Mouse (Mus musculus): ENCODE measurements around the gene Gm14632. TPM values are rescaled to one million over a fixed set of nuclear protein-coding genes. Genes with fewer than 3 reads are reported as not detected.
"Not testable (repeated sequence)": the region's sequence is repeated elsewhere in the genome, so short reads cannot be mapped to it uniquely, and the experiment has no call there.

The Gm14632 gene
- total RNA-seq (2015; ENCODE audit: low replicate concordance) = not detected in 2 replicates
- total RNA-seq (2017; ENCODE audit: low replicate concordance) = not detected in 2 replicates

DNA sequence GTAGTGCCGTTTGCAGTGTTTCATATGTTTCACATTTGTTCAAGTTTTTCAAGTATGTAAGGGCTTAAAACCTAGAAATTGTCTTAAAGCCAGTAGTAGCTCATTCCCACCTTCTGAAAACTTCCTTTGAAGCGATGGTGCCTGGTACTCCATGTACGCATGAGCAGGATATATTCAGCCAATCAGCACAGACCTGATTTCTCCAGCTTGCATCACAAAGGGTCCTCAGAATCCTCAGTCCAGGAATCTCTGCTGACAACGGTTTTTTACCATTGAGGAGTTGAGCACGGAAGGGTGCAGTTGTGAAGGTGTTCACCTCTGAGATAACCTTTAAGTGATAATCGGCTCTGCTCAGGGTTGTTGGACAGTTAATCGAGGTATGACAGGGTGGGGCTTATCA lies at the start of gene Gm14632:
Gene Gm14632 (plus strand): TSS at position 301 of the 400 bp plus-strand sequence.
- ATAC-seq (replicated peaks; ENCODE audit: low FRiP score, poor library complexity, severe bottlenecking) = not testable (repeated sequence)

All from erythroid progenitor cell, adult 5-6 weeks (primary cell).